Mouse (Mus musculus) right cerebral cortex, postnatal 25 days (tissue): ENCODE measurements at regions not wholly inside any gene's neighbourhood (a gene's known extent, or its start where the extent isn't known, plus 50 kb on each side); places are given as distances from the start of the nearest gene placed in this dataset.

Source experiments
- DNase-seq: peaks from one replicate; pipeline ENCODE4 v3.0.0; 2022

GRCm38 (mm10) chr4:57362652-57363051, 61.0 kb upstream of the Ptpn3 start:
- DNase-seq = no peak

GRCm38 (mm10) chr4:57369736-57370373, 64.2 kb upstream of the Palm2 start:
- peak; percentile 79 for DNase-seq

GRCm38 (mm10) chr4:57377872-57378271, 56.2 kb upstream of the Palm2 start:
- DNase-seq = no peak

- DNase-seq = no peak
These were observed 53.8 kb upstream of the Palm2 start for GRCm38 (mm10) chr4:57380063-57380800.

- DNase-seq = no peak
These were observed 52.7 kb upstream of the Palm2 start for GRCm38 (mm10) chr4:57381306-57381705.
